Mouse (Mus musculus): ENCODE data around the gene Vwa2.
A peak's percentile ranks its signal among the peaks of the same experiment; 100 is the strongest.

The Vwa2 gene

DNA sequence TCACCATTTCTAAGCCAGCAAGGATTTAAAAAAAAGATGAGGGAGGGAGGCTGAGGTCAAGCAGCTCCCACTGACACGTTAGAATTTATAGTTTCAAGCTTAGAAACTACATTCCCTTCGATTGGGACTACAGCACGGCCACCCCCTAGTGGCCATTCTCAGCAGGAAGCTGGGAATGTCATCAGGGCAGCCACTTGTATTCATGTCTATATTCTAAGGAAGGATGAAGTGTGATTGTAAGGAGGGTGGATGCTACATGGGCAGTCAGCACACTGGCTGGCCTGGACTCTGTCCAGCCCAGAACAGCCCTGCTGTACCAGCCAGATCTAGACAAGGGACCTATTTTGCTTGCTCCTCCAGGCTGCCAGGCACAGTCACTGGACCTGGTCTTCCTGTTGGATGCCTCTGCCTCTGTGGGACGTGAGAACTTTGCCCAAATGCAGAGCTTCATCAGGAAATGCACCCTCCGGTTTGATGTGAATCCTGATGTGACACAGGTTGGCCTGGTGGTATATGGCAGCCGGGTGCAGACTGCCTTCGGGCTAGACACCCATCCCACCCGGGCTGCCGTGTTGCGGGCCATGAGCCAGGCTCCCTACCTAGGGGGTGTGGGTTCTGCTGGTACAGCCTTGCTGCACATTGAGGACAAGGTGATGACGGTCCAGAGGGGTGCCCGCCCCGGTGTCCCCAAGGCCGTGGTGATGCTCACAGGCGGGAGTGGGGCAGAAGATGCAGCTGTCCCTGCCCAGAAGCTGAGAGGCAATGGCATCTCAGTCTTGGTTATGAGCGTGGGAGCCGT is 34.6 kb downstream of the Vwa2 start:
- peak; percentile 48 to 77 for DNase-seq

DNA sequence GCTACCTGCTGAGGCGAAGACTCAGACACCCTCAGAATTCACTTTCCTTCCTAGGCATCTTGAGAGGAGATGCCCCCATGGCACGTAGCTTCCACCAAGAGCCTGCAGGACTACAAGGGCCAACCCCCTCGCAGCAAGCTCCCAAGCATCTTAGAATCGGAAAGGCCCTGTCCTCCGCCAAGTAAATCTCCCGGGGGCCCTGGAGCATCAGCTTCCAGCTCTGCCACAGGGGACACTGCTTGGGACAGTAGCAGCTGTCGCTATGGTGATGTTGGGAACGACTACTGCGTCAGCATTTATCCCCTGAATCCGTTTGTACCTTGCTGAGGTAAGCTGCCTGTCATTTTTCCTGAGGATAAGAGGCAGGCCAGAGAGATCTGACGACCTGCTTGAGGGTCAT is 36.5 kb downstream of the Vwa2 start:
- DNase-seq, result no peak

DNA sequence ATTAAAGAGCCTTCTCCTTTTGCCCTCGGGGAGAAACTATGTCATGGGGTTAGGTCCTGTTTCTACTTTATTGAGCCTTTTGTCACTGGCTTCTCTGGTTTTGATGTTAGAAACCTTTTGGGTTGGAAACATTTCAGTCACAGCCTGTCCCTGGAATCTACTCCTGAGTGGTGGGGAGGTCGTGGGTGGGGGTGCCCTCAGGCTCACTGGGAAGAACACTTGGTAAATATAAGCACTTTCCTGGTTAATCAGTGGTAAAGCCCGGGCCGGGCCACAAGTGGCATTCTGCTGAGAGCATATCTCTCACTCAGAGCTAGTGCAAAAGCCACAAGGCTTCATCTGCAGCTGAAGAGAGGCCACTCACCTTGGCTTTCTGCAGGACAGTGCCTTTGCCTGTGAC is 39.7 kb downstream of the Vwa2 start:
- DNase-seq, result peak; percentile 69 to 81

- no peak for DNase-seq
Observed at GRCm38 (mm10) chr19:56914658-56915057, 40.6 kb downstream of the Vwa2 start.

DNA sequence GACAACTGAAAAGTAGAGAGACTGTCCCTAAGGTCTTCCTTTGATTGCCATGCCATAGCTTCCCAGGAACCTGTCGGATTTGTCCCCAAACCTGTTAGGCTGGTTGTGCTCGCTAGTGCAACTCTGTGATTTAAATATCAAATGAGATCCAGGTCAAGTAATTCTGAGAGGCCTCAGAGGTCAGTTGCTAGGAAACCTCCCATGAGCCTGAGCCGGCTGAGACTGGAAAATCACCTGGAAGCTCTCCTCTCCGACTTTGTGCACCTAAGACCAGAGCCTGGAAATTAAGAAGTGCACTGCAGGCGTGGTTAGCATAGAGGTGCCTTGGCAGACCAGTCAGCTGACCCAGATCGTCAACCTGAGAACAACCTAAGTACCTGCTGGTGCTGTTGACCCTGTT is 41.0 kb downstream of the Vwa2 start:
- DNase-seq, result peak; percentile 69 to 86

GRCm38 (mm10) chr19:56919628-56920027 is 45.6 kb downstream of the Vwa2 start:
- peak; percentile 94 to 95 for DNase-seq

- DNase-seq, result no peak
Observed at GRCm38 (mm10) chr19:56920232-56920631, 46.2 kb downstream of the Vwa2 start.

DNA sequence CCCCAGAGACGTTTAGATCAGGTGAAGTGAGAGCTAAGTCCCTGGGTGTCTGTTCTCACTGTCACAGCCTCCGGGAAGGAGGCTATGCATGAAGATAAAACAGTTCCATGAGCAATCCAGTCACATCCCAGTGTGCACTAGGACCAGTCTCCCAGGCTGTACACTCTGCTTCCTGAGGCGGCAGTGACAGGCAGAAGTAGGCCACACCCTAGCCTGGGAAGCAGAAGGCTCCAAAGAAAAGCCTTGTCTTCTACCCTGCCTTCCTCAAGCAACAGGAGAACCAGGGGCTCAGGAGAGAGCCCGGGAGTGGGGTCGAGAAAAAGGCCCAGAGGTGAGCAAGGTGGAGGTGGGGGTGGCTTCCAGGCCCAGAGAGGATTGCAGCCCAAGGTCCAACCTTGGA is 47.7 kb downstream of the Vwa2 start:
- DNase-seq, result peak in 1 of 2 experiments; percentile 38

DNA sequence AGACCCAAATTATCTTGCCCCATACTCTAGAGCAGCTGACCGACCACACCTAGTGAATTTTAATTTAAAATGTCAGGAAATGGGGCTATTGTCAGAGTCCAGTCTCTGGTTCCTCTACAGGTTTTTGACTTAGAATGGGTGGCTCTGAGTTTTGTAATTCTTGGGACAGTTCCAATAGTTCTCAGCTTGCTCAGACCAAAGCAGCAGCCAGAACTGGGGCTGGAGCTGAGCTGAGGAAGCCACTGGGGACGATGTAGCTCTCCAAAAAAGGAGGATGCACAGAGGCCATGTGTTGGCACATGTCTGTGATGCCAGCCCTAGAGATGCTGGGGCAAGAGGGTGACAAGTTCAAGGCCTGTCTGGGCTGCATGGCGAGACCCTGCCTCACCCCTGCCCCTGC is 55.3 kb downstream of the Vwa2 start:
- DNase-seq, result peak in 1 of 2 experiments; percentile 44

GRCm38 (mm10) chr19:56930029-56930428 is 56.0 kb downstream of the Vwa2 start:
- DNase-seq, result peak in 1 of 2 experiments; percentile 40

DNA sequence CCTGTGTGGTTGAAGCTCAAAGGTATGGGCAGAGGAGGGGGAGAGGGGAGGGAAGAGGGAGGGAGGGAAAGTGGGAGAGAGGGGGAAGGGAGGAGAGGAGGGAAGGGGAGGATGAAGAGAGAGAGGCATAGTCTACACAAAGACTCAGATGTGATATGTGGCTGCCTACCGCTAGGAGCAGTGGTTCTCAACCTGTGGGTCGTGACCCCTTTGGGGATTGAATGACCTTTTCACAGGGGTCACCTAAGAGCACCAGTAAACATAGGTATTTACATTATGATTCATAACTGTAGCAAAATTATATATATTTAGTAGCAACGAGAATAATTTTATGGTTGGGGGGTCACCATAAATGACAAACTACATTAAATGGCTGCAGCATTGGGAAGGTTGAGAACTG is 59.8 kb downstream of the Vwa2 start:
- DNase-seq, result no peak

DNA sequence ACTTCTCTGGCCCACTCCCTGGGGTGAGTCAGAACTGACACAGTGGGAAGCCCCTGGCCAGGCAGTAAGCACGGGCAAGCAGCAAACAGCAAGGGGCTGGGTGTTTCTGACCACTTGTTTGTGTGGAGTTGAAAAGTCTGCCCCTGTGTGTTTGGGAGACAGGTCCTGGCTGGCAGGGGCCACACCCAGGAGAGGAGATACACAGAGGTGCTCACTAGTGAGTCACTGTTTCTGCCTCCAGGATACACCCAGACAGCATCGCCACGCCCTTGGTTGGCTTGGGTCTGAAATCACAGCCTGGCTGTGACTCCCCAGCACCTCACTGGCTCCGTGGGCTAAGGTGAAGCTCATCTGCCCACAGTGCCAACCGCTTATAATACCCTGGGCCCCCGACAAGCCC is 61.1 kb downstream of the Vwa2 start:
- no peak for DNase-seq

DNA sequence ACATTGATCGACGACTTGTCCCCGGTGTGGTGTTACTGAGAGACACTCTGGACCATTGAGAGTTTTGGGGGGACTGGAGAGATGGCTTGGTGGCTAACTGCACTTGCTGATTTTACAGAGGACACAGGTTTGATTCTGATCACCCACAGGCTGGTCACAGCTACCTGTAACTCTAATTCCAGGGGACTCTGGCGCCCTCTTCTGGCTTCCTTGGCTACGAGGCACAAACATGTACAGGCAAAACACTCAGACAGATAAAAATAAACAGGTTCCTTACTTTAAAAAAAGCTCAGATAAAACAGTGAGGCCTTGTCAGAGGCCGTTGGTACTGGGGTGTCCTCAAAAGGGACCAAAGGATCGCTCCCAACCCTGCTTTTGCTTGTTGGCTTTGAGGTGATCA is 61.7 kb downstream of the Vwa2 start:
- peak in 1 of 2 experiments; percentile 65 for DNase-seq

- peak in 1 of 2 experiments; percentile 59 for DNase-seq
Observed at GRCm38 (mm10) chr19:56936253-56936652, 62.2 kb downstream of the Vwa2 start.

DNA sequence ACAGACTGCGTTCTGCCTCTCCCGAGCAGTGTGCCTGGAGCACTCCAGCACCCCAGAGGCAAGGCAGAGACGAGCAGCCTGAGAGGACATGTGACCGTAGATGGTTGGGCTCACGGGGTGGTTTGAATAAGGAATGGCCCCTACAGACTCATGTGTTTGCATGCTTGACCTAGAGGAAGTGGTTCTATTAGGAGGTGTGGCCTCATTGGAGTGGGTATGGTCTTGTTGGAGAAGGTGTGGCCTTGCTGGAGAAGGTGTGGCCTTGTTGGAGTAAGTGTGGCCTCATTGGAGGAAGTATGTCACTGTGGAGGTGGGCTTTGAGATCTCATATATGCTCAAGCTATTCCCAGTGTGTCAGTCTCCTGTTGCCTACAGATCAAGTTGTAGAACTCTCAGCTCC is 63.9 kb downstream of the Vwa2 start:
- no peak for DNase-seq

DNA sequence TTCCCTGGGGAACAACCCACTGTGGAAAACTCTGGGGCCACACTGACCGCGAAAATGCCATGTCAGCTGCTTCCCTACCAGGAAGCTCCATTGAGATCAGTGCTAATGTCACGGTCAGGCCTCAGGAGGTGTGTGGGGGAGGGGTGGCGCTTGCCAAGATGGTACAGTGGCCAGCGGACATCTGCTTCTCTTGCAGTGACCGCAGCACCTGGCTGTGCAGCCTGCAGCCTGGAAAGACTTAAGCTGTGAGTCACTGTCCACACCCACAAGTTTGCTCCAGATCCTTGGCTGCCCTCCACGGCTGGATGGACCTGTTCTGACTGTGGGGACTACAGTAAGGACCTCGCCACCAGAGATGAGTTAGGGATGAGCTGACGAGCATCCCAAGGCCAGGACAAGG is 65.8 kb downstream of the Vwa2 start:
- DNase-seq, result peak; percentile 79 to 89

GRCm38 (mm10) chr19:56940507-56940906 is 66.5 kb downstream of the Vwa2 start:
- peak; percentile 45 to 50 for DNase-seq

- DNase-seq, result no peak
Observed at GRCm38 (mm10) chr19:56942216-56942615, 68.2 kb downstream of the Vwa2 start.

DNA sequence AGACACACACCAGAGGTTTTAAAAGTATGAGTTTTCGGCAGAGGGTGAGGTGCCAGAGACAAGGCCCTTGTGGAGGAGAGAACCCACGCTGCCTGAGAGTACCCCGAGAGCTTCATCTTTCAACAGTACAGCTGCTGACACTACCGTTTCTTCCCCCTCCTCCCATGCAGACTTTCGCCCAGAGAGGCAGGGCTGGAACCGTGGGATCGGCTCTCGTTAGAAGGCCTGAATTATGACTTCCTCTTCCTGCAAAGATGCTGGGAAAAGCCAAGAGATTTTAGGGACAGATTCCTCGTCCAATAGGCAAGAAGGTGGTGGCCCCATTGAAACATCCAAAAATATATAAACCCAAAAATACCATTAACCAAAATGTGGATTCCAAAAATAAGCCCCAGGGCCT is 70.2 kb downstream of the Vwa2 start:
- peak; percentile 60 to 77 for DNase-seq

GRCm38 (mm10) chr19:56944826-56945225 is 70.8 kb downstream of the Vwa2 start:
- peak in 1 of 2 experiments; percentile 38 for DNase-seq

- no peak for DNase-seq
Observed at GRCm38 (mm10) chr19:56945621-56946020, 71.6 kb downstream of the Vwa2 start.

DNA sequence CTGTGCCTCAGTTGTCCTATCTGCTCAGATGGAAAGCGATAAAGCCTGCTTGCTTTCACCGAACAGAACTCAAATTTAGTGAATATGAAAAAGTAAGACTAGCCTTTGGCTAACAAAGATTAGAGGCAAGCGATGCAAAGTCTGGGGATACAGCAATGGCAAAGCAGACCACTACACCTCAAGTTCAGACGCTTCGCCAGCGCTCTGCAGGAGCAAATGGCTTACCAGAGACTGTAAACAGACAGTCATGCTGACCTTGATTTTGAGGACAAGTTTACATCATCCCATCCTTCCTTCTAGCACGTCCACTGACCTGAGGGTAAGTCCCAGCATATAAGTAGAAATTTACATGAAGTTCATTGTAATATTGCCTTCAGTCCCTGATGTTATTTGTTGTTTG is 72.2 kb downstream of the Vwa2 start:
- no peak for DNase-seq

DNA sequence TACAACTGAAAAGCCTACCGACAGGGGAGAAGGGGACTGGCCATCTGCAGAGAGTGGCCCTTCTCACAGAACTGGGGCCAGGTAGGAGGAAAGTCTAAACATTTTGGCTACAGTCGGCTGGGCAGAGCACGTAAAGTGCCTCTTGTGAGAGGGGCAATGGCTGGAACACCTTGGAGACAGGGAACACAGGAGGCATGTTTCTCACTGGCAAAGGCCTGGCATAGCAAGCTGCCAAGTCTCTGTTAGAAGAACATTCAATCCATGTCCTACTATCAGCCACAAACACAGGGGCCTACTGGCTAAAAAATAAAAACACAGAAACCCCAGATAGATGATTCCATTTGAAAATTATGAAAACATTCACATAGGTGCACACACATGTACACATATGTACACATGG is 72.7 kb downstream of the Vwa2 start:
- peak; percentile 44 to 55 for DNase-seq

DNA sequence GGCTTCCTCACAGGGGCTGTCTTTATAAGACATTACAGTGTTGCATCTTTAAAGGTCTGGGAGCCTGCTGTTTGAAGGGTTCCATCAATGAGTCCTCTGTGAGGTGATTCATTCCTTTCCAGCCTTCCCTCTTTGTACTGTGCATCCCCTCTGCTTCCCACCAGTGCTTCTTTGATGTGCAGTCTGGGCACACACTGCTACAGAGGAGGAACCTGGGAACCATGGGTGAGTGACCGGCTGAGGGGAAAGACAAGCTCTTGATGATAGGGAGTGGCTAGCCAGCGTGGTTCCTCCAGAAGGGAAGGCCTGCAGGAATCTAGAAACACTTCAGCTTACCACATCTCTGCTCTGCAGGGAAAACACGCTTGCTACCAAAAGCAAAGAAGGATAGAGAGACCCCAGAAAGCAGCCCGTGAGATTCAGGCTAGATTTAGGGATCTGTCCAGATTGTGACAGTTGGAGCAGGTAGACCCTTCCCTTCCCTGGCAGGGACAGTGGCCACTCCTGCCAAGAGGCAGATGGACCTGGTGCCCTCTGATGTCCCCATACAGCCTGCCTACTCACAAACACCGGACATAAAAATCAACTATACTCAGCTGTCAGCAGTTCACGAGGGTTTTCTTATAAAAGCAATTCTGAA is 74.0 kb downstream of the Vwa2 start:
- DNase-seq, result no peak

Measured in kidney, postnatal 36 days (tissue).